Mouse (Mus musculus): ENCODE results near the gene Ranbp6. TPM values are rescaled to one million over a fixed set of nuclear protein-coding genes. Genes with fewer than 3 reads are reported as not detected.

Ranbp6 gene
- 27.8 and 32.9 TPM in 2 replicates for polyA plus RNA-seq (2014; fragmentation: Nextera tagmentation; extraction: Ambion mirVana)

DNA sequence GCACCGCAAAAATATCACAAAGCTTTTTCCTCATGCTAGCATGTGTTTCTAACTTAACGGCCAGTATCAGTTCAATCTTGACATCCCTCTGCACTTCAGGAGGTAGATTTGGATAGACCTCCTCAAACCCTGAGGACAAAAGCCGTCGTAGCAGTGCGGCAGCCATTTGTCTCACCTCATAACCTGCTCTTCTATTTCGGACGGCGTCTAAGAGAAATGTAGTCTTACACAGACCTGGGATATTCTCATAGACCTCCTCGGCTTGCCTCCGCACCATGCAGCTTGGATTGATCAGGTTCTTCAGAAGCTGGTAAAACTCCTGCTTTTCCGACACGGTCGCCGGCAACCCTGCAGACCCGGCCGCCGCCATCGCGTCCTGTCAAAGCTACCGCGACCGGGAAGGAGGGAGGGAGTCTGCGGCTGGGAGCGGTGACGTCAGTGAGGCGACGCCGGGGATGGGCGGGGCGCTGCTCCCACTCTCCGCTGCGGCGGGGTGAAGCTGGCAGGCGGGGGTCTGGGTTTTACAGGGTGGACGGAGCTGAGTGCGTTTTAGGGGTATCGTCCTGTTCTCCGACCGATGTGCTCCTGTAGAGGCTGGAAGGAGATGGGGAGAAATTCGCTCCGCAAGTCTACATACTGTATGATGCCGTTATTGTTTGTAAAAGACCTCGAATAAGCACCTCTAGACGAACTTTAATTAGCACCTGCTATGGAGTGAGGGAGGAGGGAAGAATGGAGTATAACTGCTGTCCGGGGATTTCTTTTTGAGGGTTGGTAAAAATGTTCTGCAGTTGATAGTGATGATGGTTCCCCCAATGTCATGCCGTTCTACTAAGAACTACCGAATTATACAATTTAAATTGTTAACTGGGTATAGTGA is at the start of gene Ranbp6:
Gene Ranbp6 (minus strand): TSS at position 394 of the 880 bp plus-strand sequence.
- no peaks in the 10 kb centered on the region for H3K27me3 ChIP-seq (ENCODE audit: control insufficient read depth, insufficient read depth, low read length)
- no peaks in the 10 kb centered on the region for H3K4me1 ChIP-seq (ENCODE audit: control insufficient read depth, insufficient read depth, low read length)
- WGBS: 2% methylated on average over 47 of the region's 47 CpGs
- ATAC-seq (ENCODE audit: insufficient number of reproducible peaks, low FRiP score, low TSS enrichment, low read depth) (peak; percentile 95), DNase-seq (ENCODE audit: low spot score) (peak; percentile 94)
- no peak within 1 kb of the TSS for H3K27ac ChIP-seq (replicated peaks; ENCODE audit: low read depth, low read length)
- no peaks in the 10 kb centered on the region for H3K9me3 ChIP-seq (ENCODE audit: control insufficient read depth, low read length)
- H3K4me2 ChIP-seq (ENCODE audit: low read depth, severe bottlenecking): peak within 1 kb of the TSS; percentile 65
- peak within 1 kb of the TSS; percentile 58 for H3K4me3 ChIP-seq (ENCODE audit: low read depth, low read length)
- H3K36me3 ChIP-seq (ENCODE audit: control insufficient read depth, insufficient read depth, low read length): peaks cover 6% of the 10 kb centered on the region; the same call in 1 of the 2 replicates
- peak within 1 kb of the TSS; percentile 73 for H3K9ac ChIP-seq (ENCODE audit: low read length)

DNA sequence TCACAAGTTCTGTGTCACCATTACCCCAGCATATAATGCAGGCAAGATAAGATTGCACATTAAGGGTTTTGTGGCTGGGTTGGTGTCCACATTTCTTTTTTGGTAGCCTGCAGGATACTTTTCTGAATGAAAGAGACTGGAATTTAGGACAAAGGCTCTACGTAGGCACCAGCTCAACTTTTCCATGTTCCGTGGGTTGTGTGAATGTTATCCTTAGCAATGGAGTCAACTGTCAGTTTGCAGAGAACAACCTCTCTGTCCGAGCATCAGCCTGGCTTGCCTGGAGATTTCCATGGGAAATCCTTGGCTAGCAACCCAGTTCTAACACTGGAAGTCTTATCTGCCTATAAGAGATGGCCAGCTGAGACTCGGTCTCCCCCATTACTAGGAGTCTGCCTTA is 48.0 kb upstream of the Ranbp6 start:
- 88% methylated on average over 4 of the region's 4 CpGs for WGBS
- H3K9me3 ChIP-seq (ENCODE audit: control insufficient read depth, low read length): no peaks in the 10 kb centered on the region
- H3K4me3 ChIP-seq (ENCODE audit: low read depth, low read length): no peak overlapping the region
- H3K27me3 ChIP-seq (ENCODE audit: control insufficient read depth, insufficient read depth, low read length): no peaks in the 10 kb centered on the region
- no peak for DNase-seq (ENCODE audit: low spot score)
- no peaks in the 10 kb centered on the region for H3K4me1 ChIP-seq (ENCODE audit: control insufficient read depth, insufficient read depth, low read length)
- no peaks in the 10 kb centered on the region for H3K36me3 ChIP-seq (ENCODE audit: control insufficient read depth, insufficient read depth, low read length)
- H3K9ac ChIP-seq (ENCODE audit: low read length): no peak overlapping the region
- no peak for ATAC-seq (ENCODE audit: insufficient number of reproducible peaks, low FRiP score, low TSS enrichment, low read depth)
- no peak overlapping the region for H3K4me2 ChIP-seq (ENCODE audit: low read depth, severe bottlenecking)
- H3K27ac ChIP-seq (replicated peaks; ENCODE audit: low read depth, low read length): no peak overlapping the region

DNA sequence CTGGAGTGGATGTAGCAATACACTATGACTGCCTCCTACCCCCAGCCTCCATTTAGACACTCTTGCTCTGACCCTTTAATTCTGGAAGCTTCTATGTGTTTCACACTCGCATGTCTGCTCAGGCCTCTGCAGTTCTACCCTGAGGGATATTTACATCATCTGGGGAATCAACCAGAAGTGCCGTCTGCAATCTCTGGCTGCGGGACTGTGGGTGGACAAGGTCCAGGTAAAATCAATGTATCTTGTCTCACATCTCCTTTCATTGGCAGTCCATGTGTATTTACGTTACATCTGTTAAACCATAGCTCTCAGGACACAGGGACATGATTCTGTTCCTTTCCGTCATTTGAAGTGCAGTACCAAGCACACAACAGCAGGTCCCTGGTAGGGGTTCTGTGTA is 44.5 kb upstream of the Ranbp6 start:
- Histone ChIP-seq H3K4me2 (ENCODE audit: low read depth, severe bottlenecking) (no peak overlapping the region), H3K27ac (replicated peaks; ENCODE audit: low read depth, low read length) (no peak overlapping the region), H3K4me3 (ENCODE audit: low read depth, low read length) (no peak overlapping the region), H3K36me3 (ENCODE audit: control insufficient read depth, insufficient read depth, low read length) (no peaks in the 10 kb centered on the region), H3K9ac (ENCODE audit: low read length) (no peak overlapping the region), H3K27me3 (ENCODE audit: control insufficient read depth, insufficient read depth, low read length) (no peaks in the 10 kb centered on the region), H3K9me3 (ENCODE audit: control insufficient read depth, low read length) (no peaks in the 10 kb centered on the region), H3K4me1 (ENCODE audit: control insufficient read depth, insufficient read depth, low read length) (no peaks in the 10 kb centered on the region)
- WGBS: 90% methylated on average over 5 of the region's 5 CpGs
- ATAC-seq (ENCODE audit: insufficient number of reproducible peaks, low FRiP score, low TSS enrichment, low read depth): no peak
- no peak for DNase-seq (ENCODE audit: low spot score)

DNA sequence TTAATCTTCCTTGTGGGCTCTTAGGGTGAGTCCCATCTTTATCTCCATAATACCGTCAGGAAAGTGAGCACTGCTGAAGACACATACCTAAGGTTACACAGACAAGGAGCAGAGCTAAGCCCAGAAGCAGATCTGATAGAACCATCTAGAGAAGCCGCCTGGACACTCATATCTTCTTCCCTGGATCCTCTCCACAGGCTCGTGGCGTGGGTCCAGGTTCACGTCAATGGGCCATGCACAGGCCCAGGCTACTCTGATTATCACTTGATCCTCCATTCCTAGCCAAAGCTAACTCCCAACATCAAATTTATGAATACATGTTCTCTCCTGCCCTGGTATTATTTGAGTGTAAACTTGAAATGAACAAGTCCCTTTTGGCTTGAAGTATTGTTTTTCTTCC is 40.9 kb upstream of the Ranbp6 start:
- 92% methylated on average over 5 of the region's 5 CpGs for WGBS
- no peak overlapping the region for H3K4me3 ChIP-seq (ENCODE audit: low read depth, low read length)
- ATAC-seq (ENCODE audit: insufficient number of reproducible peaks, low FRiP score, low TSS enrichment, low read depth) (no peak), DNase-seq (ENCODE audit: low spot score) (no peak)
- no peak overlapping the region for H3K27ac ChIP-seq (replicated peaks; ENCODE audit: low read depth, low read length)
- no peaks in the 10 kb centered on the region for H3K4me1 ChIP-seq (ENCODE audit: control insufficient read depth, insufficient read depth, low read length)
- no peak overlapping the region for H3K4me2 ChIP-seq (ENCODE audit: low read depth, severe bottlenecking)
- H3K36me3 ChIP-seq (ENCODE audit: control insufficient read depth, insufficient read depth, low read length): no peaks in the 10 kb centered on the region
- H3K9ac ChIP-seq (ENCODE audit: low read length): no peak overlapping the region
- no peaks in the 10 kb centered on the region for H3K27me3 ChIP-seq (ENCODE audit: control insufficient read depth, insufficient read depth, low read length)
- no peaks in the 10 kb centered on the region for H3K9me3 ChIP-seq (ENCODE audit: control insufficient read depth, low read length)

DNA sequence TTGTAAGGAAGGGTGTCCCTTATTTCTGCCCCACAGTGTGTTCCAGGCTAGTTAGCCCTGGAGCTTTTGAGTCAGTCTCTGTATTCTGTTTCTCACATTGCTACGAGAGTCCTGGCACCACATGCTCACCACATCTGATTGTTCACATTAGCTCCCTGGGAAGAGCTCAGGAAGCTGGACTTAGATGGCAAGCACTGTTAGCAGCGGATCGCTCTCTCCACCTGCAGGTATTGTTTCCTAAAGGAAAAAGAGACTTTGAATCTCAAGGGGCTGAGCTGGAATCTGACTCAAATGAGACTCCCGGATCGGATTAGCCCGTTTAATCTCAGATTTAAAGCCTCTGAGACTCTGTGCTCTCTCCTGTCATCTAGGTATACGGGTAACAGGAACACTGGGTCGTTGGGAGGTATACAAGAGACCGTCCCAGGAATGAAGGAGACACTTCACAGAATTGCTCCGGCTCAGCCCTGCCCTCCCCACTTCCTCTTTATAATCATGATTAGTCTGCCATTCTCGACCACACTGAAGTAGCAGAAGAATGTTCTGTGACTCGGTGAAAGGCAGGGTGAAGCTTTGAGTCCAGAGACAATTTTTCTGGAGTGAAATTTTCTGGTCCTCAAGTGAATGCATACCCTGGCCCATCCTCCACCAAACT is 38.4 kb upstream of the Ranbp6 start:
- ATAC-seq (ENCODE audit: insufficient number of reproducible peaks, low FRiP score, low TSS enrichment, low read depth) (no peak), DNase-seq (ENCODE audit: low spot score) (no peak)
- Histone ChIP-seq H3K27me3 (ENCODE audit: control insufficient read depth, insufficient read depth, low read length) (no peaks in the 10 kb centered on the region), H3K27ac (replicated peaks; ENCODE audit: low read depth, low read length) (no peak overlapping the region), H3K9me3 (ENCODE audit: control insufficient read depth, low read length) (no peaks in the 10 kb centered on the region), H3K4me3 (ENCODE audit: low read depth, low read length) (no peak overlapping the region), H3K9ac (ENCODE audit: low read length) (no peak overlapping the region), H3K36me3 (ENCODE audit: control insufficient read depth, insufficient read depth, low read length) (no peaks in the 10 kb centered on the region), H3K4me1 (ENCODE audit: control insufficient read depth, insufficient read depth, low read length) (no peaks in the 10 kb centered on the region), H3K4me2 (ENCODE audit: low read depth, severe bottlenecking) (no peak overlapping the region)
- WGBS: 73% methylated on average over 12 of the region's 12 CpGs

DNA sequence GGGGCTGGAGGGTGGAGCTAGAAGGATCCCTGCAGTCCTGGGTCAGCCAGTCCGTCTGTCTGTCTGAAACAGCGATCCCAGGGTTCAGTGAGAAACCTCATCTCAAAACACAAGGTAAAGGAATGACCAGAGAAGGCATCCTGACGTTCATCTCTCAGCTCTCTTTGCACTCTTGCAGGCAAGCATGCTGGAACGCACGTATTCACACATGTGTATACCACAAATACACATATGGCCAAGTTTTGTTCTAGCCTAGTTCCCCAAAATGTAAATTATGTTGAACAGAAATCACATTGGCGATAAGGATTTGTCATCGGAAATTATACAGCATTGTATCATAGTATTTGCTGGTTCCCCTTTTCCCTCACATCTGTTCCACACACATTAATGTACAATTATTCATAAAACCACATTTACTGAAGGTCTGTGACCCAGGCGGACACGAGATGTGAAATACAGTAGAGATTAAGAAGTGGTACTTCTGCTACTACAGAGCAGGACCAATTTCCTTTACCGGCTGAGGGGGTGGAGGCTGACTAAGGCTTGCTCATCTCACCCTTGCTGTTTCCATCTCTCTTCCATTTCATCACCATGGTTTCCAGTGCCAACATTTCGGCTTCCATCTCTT is 37.3 kb upstream of the Ranbp6 start:
- H3K27ac ChIP-seq (replicated peaks; ENCODE audit: low read depth, low read length): no peak overlapping the region
- H3K27me3 ChIP-seq (ENCODE audit: control insufficient read depth, insufficient read depth, low read length): no peaks in the 10 kb centered on the region
- ATAC-seq (ENCODE audit: insufficient number of reproducible peaks, low FRiP score, low TSS enrichment, low read depth) (no peak), DNase-seq (ENCODE audit: low spot score) (no peak)
- H3K4me3 ChIP-seq (ENCODE audit: low read depth, low read length): no peak overlapping the region
- no peaks in the 10 kb centered on the region for H3K9me3 ChIP-seq (ENCODE audit: control insufficient read depth, low read length)
- no peak overlapping the region for H3K4me2 ChIP-seq (ENCODE audit: low read depth, severe bottlenecking)
- 86% methylated on average over 11 of the region's 11 CpGs for WGBS
- H3K9ac ChIP-seq (ENCODE audit: low read length): no peak overlapping the region
- H3K36me3 ChIP-seq (ENCODE audit: control insufficient read depth, insufficient read depth, low read length): no peaks in the 10 kb centered on the region
- no peaks in the 10 kb centered on the region for H3K4me1 ChIP-seq (ENCODE audit: control insufficient read depth, insufficient read depth, low read length)

DNA sequence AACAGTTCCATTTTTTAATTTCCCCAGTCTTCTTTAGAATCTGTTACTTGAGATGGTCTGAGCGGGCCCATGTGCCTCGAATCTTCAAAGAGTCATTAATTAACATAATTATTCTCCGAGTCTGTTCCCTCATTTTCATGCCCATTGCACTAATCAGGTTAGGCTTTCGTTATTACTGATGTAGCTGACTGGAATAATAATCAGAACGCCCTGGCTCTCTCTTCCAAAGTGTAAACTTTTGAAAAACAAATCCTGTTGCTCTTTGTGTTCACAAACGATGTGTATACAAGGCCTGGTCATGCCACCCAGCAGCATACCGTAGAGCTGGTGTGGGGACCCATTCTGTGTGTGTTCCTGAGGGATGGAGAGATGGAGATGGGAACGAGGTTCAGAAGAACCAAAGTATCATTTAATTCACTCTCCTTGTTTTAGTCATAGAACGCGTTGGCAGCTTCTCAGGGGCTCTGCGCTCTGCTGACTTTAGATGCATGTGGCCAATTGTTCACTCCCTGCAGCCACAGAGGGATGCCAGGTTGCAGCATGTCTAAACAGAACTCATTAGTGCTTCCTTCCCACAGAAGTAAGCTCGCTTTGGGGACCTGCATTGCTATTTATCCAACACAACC is 31.4 kb upstream of the Ranbp6 start:
- H3K9ac ChIP-seq (ENCODE audit: low read length): no peak overlapping the region
- DNase-seq (ENCODE audit: low spot score) (no peak), ATAC-seq (ENCODE audit: insufficient number of reproducible peaks, low FRiP score, low TSS enrichment, low read depth) (no peak)
- 61% methylated on average over 12 of the region's 12 CpGs for WGBS
- H3K27ac ChIP-seq (replicated peaks; ENCODE audit: low read depth, low read length): no peak overlapping the region
- H3K4me2 ChIP-seq (ENCODE audit: low read depth, severe bottlenecking): no peak overlapping the region
- 0 out of 2 replicates have a peak, but pooled peaks cover 2% of the 10 kb centered on the region for H3K4me1 ChIP-seq (ENCODE audit: control insufficient read depth, insufficient read depth, low read length)
- no peaks in the 10 kb centered on the region for H3K9me3 ChIP-seq (ENCODE audit: control insufficient read depth, low read length)
- no peak overlapping the region for H3K4me3 ChIP-seq (ENCODE audit: low read depth, low read length)
- no peaks in the 10 kb centered on the region for H3K36me3 ChIP-seq (ENCODE audit: control insufficient read depth, insufficient read depth, low read length)
- H3K27me3 ChIP-seq (ENCODE audit: control insufficient read depth, insufficient read depth, low read length): no peaks in the 10 kb centered on the region

DNA sequence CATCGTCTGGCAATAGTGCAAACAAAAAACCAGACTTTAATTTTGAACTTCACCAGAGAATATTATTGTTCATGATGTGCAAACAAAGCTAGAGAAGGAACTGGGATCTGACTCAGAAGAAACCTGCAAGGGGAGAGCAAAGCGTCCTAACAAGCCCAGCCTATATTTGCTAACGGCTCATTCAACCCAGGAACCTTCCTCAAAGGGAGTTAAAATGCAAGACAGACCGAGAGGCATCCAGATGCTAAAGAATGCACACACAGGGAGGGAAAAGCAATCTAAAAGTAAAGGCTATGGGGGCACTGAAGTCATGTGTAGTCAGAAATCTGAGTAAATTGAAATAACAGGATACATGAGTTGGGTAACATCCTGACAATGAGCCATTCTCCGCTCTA is 30.9 kb upstream of the Ranbp6 start:
- DNase-seq (ENCODE audit: low spot score): no peak
- no peak overlapping the region for H3K4me2 ChIP-seq (ENCODE audit: low read depth, severe bottlenecking)
- no peaks in the 10 kb centered on the region for H3K36me3 ChIP-seq (ENCODE audit: control insufficient read depth, insufficient read depth, low read length)
- H3K27ac ChIP-seq (replicated peaks; ENCODE audit: low read depth, low read length): no peak overlapping the region
- H3K4me3 ChIP-seq (ENCODE audit: low read depth, low read length): no peak overlapping the region
- 44% methylated on average over 5 of the region's 5 CpGs for WGBS
- H3K9ac ChIP-seq (ENCODE audit: low read length): no peak overlapping the region
- H3K4me1 ChIP-seq (ENCODE audit: control insufficient read depth, insufficient read depth, low read length): 0 out of 2 replicates have a peak, but pooled peaks cover 2% of the 10 kb centered on the region
- no peaks in the 10 kb centered on the region for H3K27me3 ChIP-seq (ENCODE audit: control insufficient read depth, insufficient read depth, low read length)
- no peaks in the 10 kb centered on the region for H3K9me3 ChIP-seq (ENCODE audit: control insufficient read depth, low read length)
- ATAC-seq (ENCODE audit: insufficient number of reproducible peaks, low FRiP score, low TSS enrichment, low read depth): no peak
